Mouse (Mus musculus) E14TG2a.4 (cell line): ENCODE data around the gene Podxl2.

Experiments
- CTCF ChIP-seq: conservative IDR thresholded peaks from 2 replicates; pipeline ENCODE4 v1.5.1; 2014; ENCODE audit warnings: low read length
- NANOG ChIP-seq: IDR thresholded peaks from 2 replicates; pipeline ENCODE4 v1.6.1; 2014; ENCODE audit warnings: borderline replicate concordance, low read length, mixed read lengths
- POU5F1 ChIP-seq: IDR thresholded peaks from 2 replicates; pipeline ENCODE4 v1.6.1; 2014; ENCODE audit warnings: low read length, borderline replicate concordance

DNA sequence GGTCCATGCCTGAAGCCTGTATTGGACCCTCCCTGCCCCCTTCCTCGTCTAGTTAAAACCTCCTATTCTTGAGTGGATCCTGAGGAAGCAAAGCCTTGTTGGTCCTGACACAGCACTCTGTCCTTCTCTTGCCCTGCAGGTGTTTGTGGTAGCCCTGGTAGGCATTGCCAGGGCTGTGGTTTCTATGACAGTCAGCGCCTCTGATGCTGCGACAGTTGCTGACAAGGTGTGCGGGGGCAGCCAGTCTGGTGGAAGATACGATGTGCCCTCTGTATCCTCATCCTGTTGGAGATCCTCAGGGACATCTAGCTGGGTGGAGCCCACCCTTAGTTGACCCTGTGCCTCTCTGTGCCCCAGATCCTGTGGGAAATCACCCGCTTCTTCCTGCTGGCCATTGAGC lies 34.3 kb upstream of the Podxl2 start:
- no peak for TF ChIP-seq CTCF
- no peak for TF ChIP-seq POU5F1
- no peak for TF ChIP-seq NANOG
